Mouse (Mus musculus): Measurements from ENCODE around the gene Pinlyp. TPM values are rescaled to one million over a fixed set of nuclear protein-coding genes. Genes with fewer than 3 reads are reported as not detected.

The Pinlyp gene
- polyA plus RNA-seq, 1 experiment: not detected

DNA sequence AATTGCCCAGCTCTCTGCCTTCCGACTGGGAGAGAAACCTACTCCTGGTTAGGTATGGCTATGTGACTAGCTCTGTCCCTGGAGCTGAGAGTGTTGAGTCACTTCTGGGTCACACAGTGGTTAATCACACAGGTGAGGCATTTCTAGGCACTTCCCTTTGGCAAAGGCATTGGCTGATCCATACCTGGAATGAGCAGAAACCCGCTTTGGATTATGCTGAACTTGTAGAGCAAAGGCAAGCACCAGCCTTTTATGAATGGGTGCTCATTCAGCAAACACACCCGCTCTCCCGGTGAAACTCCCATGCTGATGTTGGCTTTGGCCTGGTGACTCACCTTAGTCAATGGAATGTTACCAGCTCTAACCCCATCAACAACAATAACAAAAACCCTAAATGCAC, 6.2 kb downstream of the Pinlyp start:
- TF ChIP-seq FLI1 (IDR thresholded peaks at IDR 0.05; ENCODE audit: low read length) (no peak), GATA1 (IDR thresholded peaks at IDR 0.05; ENCODE audit: borderline replicate concordance, low read length) (no peak)
- peaks cover 18% of the 10 kb centered on the region for H3K36me3 ChIP-seq (replicated peaks; ENCODE audit: low read length)
- H3K9me3 ChIP-seq: peaks cover 2% of the 10 kb centered on the region; the same call in 1 of the 2 replicates
- H3K4me1 ChIP-seq: peaks cover 7% of the 10 kb centered on the region
- peaks cover 12% of the 10 kb centered on the region for H3K27me3 ChIP-seq (replicated peaks)
- H3K4me3 ChIP-seq (replicated peaks): no peak overlapping the region

DNA sequence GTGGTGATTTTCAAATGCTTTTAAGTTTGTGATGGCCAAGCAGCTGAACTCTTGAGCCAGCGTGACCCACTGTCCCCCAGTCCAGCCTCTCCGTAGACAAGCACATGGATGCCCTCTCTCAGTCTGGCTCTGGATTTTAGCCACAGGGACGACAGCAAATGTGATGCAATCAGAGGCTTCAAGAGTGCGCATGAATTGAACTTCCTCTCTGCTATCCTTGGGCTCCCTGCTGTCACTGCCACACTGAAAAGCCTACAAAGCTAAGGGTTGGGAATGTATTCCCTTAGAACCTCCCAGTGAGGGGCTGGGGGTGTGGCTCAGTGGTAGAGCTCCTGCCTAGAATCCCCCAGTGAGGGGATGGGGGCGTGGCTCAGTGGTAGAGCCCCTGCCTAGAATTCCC, 7.2 kb downstream of the Pinlyp start:
- no peak for TF ChIP-seq FLI1 (IDR thresholded peaks at IDR 0.05; ENCODE audit: low read length)
- TF ChIP-seq GATA1 (IDR thresholded peaks at IDR 0.05; ENCODE audit: borderline replicate concordance, low read length): no peak
- Histone ChIP-seq H3K4me3 (replicated peaks) (no peak overlapping the region), H3K27me3 (replicated peaks) (peaks cover 12% of the 10 kb centered on the region), H3K4me1 (peaks cover 7% of the 10 kb centered on the region), H3K36me3 (replicated peaks; ENCODE audit: low read length) (peaks cover 28% of the 10 kb centered on the region), H3K9me3 (no peaks in the 10 kb centered on the region)

DNA sequence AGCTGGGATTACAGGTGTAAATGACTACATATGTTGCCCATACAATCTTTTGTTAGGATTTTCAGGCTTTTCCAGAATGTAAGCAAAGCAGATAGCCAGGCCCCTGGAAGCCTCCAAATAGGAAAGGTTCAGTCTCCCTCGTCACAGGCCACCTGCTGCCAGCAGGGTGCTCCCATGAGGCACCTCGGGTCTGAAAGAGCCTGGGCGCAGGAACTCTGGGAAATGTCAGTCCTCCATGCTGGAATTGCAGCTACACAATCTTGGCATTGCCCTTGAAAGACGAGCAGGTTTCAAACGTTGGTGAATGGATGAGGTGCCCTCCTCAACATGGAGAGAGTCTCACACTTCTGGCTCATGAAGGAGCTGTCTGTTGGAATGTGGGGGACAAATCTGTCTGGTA, 7.8 kb downstream of the Pinlyp start:
- TF ChIP-seq GATA1 (IDR thresholded peaks at IDR 0.05; ENCODE audit: borderline replicate concordance, low read length) (no peak), FLI1 (IDR thresholded peaks at IDR 0.05; ENCODE audit: low read length) (no peak)
- Histone ChIP-seq H3K4me3 (replicated peaks) (no peak overlapping the region), H3K4me1 (peaks cover 7% of the 10 kb centered on the region), H3K27me3 (replicated peaks) (peaks cover 12% of the 10 kb centered on the region), H3K36me3 (replicated peaks; ENCODE audit: low read length) (peaks cover 33% of the 10 kb centered on the region), H3K9me3 (no peaks in the 10 kb centered on the region)

DNA sequence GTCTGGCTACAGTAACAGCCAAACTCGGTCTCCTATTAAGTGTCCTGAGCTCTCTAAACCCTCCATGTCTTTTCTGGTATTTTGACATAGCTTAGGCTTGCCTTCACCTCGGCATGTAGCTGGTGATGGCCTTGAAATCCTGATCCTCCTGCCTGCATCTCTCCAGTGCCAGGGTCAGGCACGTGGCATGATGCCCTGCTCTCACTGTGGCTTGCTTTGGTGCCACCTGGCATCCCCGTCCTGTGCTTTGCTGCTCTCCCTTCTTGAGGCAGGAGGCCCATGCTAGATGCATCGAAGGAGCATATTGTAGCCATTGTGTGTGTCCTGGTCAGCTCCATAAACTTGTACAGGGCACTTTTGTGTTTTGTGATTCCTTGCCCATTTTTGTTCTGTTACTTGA, 8.3 kb downstream of the Pinlyp start:
- Histone ChIP-seq H3K4me1 (peaks cover 7% of the 10 kb centered on the region), H3K9me3 (no peaks in the 10 kb centered on the region), H3K27me3 (replicated peaks) (peaks cover 12% of the 10 kb centered on the region), H3K4me3 (replicated peaks) (peak overlapping the region; percentile 55), H3K36me3 (replicated peaks; ENCODE audit: low read length) (peaks cover 37% of the 10 kb centered on the region)
- no peak for TF ChIP-seq FLI1 (IDR thresholded peaks at IDR 0.05; ENCODE audit: low read length)
- no peak for TF ChIP-seq GATA1 (IDR thresholded peaks at IDR 0.05; ENCODE audit: borderline replicate concordance, low read length)

DNA sequence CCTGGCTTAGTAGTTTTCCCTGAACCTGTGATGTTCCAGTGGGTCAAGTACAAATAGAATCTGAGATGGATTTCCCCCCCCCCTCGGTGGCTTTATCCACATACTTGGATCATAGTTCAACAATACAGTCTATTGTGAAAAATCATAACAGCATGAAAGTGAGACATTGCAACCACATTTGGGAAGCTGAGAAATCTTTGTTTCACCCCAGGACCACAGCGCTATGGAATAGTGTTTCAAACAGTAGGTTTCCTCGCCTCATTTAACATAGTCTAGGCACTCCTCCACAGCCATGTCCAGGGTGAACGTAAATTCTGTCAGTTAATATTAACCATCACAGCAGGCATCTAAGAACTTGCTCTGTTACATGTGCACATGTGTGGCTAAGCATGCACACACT, 8.8 kb downstream of the Pinlyp start:
- Histone ChIP-seq H3K9me3 (no peaks in the 10 kb centered on the region), H3K36me3 (replicated peaks; ENCODE audit: low read length) (peaks cover 42% of the 10 kb centered on the region), H3K27me3 (replicated peaks) (peaks cover 8% of the 10 kb centered on the region), H3K4me1 (peaks cover 12% of the 10 kb centered on the region), H3K4me3 (replicated peaks) (no peak overlapping the region)
- no peak for TF ChIP-seq FLI1 (IDR thresholded peaks at IDR 0.05; ENCODE audit: low read length)
- no peak for TF ChIP-seq GATA1 (IDR thresholded peaks at IDR 0.05; ENCODE audit: borderline replicate concordance, low read length)

DNA sequence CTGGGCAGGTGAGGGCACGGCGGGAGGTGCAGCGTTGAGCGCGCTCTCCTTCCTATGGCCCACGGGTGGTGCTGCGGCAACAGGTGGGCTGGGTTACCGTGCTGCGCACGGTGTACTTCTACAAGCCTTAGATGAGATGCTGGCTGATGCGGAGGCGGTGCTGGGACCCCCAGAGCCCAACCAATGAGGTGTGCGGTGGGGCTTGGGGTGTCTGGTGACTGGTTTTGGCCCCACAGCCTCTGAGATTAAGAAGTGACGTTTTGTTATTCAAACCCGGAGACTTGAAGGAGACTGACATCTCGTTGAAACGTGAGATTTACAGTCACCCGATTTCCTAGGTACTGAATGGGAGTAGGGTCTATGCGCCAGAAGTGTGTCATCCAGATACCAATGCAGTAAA, 11.6 kb downstream of the Pinlyp start:
- no peak overlapping the region for H3K4me3 ChIP-seq (replicated peaks)
- H3K27me3 ChIP-seq (replicated peaks): peaks cover 1% of the 10 kb centered on the region
- no peaks in the 10 kb centered on the region for H3K9me3 ChIP-seq
- H3K36me3 ChIP-seq (replicated peaks; ENCODE audit: low read length): peaks cover 42% of the 10 kb centered on the region
- TF ChIP-seq FLI1 (IDR thresholded peaks at IDR 0.05; ENCODE audit: low read length) (no peak), GATA1 (IDR thresholded peaks at IDR 0.05; ENCODE audit: borderline replicate concordance, low read length) (no peak)
- peaks cover 33% of the 10 kb centered on the region for H3K4me1 ChIP-seq

DNA sequence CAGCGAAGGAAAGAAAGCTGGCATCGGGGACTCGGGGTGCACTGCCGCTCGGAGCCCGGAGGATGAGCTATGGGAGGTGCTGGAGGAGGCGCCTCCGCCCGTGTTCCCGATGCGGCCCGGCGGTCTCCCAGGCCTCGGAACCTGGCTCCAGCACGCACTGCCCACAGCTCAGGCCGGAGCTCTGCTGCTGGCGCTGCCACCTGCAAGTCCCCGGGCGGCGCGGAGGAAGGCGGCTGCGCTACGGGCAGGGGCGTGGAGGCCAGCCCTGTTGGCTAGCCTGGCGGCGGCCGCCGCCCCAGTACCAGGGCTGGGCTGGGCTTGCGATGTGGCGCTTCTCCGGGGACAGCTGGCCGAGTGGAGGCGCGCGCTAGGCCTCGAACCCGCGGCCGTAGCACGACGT, 12.1 kb downstream of the Pinlyp start:
- Histone ChIP-seq H3K9me3 (no peaks in the 10 kb centered on the region), H3K4me3 (replicated peaks) (no peak overlapping the region), H3K27me3 (replicated peaks) (peaks cover 1% of the 10 kb centered on the region), H3K36me3 (replicated peaks; ENCODE audit: low read length) (peaks cover 42% of the 10 kb centered on the region), H3K4me1 (peaks cover 37% of the 10 kb centered on the region)
- TF ChIP-seq FLI1 (IDR thresholded peaks at IDR 0.05; ENCODE audit: low read length): no peak
- TF ChIP-seq GATA1 (IDR thresholded peaks at IDR 0.05; ENCODE audit: borderline replicate concordance, low read length): no peak

DNA sequence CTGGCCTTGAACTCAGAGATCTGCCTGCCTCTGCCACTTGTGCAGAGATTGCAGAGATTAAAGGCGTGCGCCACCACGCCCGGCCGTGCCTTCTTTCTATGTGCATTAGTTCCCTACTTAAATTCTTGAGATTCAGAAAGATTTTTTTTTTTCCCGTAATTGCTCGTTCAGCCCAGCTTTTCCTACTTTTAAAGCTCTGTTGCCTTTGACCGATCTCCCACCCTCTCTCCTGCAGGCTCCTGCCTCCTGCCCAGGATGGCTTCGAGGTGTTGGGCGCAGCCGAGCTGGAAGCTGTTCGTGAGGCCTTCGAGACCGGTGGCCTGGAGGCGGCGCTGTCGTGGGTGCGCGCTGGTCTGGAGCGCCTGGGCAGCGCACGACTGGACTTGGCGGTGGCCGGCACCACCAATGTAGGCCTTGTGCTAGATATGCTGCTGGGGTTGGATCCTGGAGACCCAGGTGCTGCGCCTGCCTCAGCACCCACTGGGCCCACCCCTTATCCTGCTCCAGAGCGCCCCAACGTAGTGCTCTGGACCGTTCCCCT, 12.8 kb downstream of the Pinlyp start:
- Histone ChIP-seq H3K36me3 (replicated peaks; ENCODE audit: low read length) (peaks cover 42% of the 10 kb centered on the region), H3K4me1 (peaks cover 35% of the 10 kb centered on the region), H3K27me3 (replicated peaks) (peaks cover 1% of the 10 kb centered on the region), H3K4me3 (replicated peaks) (no peak overlapping the region), H3K9me3 (no peaks in the 10 kb centered on the region)
- TF ChIP-seq GATA1 (IDR thresholded peaks at IDR 0.05; ENCODE audit: borderline replicate concordance, low read length) (no peak), FLI1 (IDR thresholded peaks at IDR 0.05; ENCODE audit: low read length) (no peak)

DNA sequence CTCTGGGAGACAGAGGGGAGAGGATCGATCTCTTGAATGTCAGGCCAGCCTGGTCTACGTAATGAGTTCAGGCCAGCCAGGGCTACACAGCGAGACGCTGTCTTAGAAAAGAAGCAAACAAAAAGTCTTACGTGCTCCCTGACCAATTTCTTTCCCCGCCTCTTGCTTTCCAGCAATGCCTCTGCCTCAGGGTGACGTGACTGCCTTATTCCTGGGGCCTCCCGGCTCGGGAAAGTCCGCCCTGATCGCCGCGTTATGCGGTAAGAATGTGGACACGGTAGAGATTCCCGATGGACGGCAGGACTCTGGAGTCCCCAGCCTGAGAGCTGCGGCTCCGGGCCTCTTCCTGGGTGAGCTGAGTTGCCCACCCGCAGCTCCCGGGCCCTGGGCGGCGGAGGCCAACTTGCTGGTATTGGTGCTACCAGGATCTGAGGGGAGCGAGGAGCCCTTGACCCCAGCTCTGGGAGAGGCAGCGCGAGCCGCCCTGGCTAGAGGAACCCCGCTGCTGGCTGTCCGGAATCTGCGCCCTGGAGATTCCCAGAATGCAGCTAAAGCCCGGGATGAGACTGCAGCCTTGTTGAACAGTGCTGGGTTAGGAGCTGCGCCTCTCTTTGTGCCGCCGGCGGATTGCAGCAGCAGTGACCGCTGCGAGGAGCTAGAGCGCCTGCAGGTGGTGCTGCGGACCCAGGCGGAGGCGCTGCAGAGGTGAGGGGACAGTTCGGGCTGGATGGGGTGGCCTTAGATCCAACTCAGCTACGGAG, 14.5 kb downstream of the Pinlyp start:
- Histone ChIP-seq H3K9me3 (no peaks in the 10 kb centered on the region), H3K4me3 (replicated peaks) (peak overlapping the region; percentile 94), H3K4me1 (peaks cover 40% of the 10 kb centered on the region), H3K27me3 (replicated peaks) (no peaks in the 10 kb centered on the region), H3K36me3 (replicated peaks; ENCODE audit: low read length) (peaks cover 41% of the 10 kb centered on the region)
- no peak for TF ChIP-seq FLI1 (IDR thresholded peaks at IDR 0.05; ENCODE audit: low read length)

DNA sequence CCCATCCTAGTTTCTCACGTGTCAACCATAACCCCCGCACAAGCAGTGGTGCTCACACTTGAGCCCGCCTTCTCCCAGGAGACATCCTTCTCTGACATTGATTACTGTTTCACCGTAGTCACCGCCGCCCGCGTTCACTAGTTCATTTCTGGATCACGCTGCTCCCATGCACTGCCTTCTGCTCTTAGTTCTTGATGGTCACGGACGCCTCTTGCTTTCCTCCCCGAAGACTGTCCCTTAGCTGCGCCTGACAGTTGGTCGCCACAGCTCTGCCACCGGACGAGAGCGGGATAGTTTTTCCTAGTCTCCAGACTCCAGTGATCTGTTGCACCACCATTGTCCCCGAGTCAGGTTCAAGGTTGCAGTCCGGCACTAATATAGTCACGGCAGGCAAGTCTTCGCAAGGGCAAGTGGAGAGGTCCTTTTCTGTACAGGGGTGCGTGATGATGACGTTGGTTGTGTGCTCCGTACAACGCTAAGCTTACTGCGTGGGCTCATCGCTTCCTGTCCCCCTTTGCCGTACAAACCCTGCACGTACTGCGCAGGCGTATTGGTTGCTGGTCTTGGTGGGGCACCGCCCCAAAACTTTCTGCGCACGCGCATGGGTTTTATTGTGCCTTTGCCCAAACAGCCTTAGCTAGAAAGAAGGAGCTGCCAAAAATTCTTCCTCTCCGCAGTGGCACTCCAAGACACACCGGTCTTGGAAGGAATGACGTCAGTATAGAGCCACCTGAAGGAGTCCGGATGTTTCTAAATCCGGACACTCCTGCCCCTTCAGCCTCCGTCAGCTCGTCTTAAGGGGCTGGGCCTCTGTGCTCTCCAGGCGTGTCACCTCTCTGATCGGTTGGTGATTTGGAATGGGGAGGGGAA, 15.6 kb downstream of the Pinlyp start, which contains the start of gene Irgq:
Irgq (plus strand) TSS at position 628 of the 870 bp plus-strand sequence.
- Histone ChIP-seq H3K4me1 (peaks cover 42% of the 10 kb centered on the region), H3K27me3 (replicated peaks) (no peaks in the 10 kb centered on the region), H3K36me3 (replicated peaks; ENCODE audit: low read length) (peaks cover 30% of the 10 kb centered on the region), H3K9me3 (no peaks in the 10 kb centered on the region), H3K4me3 (replicated peaks) (peak within 1 kb of the TSS; percentile 94)
- TF ChIP-seq GATA1 (IDR thresholded peaks at IDR 0.05; ENCODE audit: borderline replicate concordance, low read length) (no peak), FLI1 (IDR thresholded peaks at IDR 0.05; ENCODE audit: low read length) (peak; percentile 22; the same call in 1 of the 2 replicates)

Data from megakaryocyte, embryonic 14.5 days (primary cell).